Mouse (Mus musculus) left cerebral cortex, postnatal 36 days (tissue): ENCODE data around the gene Prr7. TPM values are rescaled to one million over a fixed set of nuclear protein-coding genes. Genes with fewer than 3 reads are reported as not detected.

Source experiments
- DNase-seq, 2 experiments: peaks; one replicate each; pipeline ENCODE4 v3.0.0; 2021 to 2022; ENCODE audit warnings: low spot score in 2 of 2, mixed read lengths in 1 of 2
- intact Hi-C: fragments of 180-260 bp; cut with DNase I; formaldehyde crosslinking; loops from one replicate; pipeline ENCODE4 v1.15.1; 2025
- total RNA-seq, 2 experiments: library from RNA; stranded (reverse); gene quantifications; 2 replicates each; pipeline ENCODE4 v1.2.3; 2021

The Prr7 gene
- total RNA-seq, 2 experiments from 2014 or later, result 81.8 to 82.1 TPM

DNA sequence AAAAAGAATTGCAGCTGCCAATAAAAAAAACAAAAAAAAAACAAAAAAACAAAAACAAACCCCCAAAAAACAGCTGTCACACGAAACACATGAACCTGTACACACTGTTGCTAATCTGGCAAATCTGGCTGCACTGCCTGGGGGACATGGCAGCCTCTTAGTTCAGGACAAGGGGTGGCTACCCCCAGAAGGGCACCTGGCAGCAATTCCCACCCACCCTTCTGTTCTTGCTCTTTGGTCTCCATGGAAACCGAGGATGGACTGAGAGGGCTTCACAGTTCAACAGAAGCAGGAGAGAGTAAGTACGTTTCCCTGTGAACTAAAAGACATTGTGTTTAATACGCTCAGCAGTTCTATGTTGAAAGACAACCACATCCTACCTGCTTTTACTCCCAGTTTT, 31.6 kb downstream of the Prr7 start:
- intact Hi-C loops, result no loop called here
- DNase-seq, result no peak

DNA sequence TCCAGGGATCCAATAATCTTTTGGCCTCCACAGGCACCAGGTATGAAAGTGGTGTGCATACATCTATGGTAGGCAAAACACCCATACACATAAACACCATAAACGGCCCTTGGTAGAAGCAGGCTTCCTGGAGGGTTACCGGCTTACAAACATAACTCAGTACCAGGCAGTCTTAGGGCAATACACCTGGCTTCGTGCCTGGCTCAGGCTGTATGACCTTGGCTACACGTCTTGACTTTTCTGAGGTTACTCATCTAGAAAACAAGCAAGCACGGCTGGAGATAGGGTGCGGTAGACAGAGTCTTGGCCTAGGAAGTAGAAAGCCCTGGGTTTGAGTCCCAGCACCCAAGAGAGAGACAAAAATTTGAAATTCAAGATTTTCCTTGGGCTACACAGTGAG, 32.6 kb downstream of the Prr7 start:
- DNase-seq, result no peak
- intact Hi-C loops, result no loop called here

DNA sequence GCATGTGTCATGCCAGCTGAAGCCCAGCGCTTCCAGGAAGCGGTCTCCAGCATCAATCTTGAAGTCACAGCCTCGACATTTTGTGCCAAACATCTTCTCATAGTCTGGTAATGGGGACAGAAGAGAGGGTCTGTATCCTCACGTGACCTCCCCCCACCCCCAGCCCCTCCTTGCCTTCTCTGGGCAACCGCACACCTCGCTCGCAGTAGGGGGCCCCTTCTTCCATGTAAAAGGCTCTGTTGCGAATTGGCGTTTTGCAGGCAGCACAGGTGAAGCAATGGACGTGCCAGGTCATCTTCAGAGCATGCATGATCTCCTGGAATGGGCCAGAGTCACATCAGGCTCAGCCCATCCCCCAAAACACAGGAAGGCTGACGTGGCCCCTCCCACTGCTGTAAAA, 34.8 kb downstream of the Prr7 start:
- intact Hi-C loops, result no loop called here
- no peak for DNase-seq

DNA sequence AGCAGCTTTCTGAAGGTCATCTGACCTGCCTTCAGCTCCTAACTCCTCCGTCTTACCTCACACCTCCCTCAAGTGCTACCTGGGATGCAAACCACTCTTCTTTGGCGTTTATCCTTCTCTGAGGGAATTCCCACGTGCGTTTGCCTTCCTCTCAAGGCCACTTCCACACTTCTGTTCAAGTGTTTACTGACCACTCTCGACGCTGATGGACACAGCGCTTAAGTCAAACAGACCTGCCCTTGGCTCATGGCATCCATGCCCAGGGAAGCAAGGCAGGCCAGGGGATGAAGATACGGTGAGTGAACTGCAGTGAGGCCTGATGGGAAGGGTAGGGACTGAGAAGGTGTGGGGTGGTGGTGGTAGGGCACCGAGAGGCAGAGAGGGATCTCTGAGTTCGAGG, 36.5 kb downstream of the Prr7 start:
- intact Hi-C loops, result no loop called here
- no peak for DNase-seq

DNA sequence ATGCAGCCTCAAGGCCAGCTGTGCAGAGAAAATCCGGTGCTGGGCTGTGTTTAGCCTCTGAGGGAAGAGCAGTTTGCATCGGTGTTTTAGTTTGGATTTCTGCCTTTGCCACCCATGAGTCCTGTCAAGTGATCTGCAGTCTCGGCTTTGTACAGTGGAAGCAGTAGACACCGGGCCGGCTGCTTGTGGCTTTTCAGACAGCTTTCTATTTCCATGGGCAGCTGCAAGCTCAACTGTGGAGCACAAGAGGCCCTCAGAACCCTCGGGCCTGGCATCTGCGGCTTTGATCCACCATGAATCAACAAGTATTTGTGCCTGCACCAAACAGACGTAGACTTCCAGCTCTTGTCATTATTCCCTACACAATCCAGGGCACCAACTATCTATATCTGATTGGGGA, 38.3 kb downstream of the Prr7 start:
- intact Hi-C loops, result no loop called here

DNA sequence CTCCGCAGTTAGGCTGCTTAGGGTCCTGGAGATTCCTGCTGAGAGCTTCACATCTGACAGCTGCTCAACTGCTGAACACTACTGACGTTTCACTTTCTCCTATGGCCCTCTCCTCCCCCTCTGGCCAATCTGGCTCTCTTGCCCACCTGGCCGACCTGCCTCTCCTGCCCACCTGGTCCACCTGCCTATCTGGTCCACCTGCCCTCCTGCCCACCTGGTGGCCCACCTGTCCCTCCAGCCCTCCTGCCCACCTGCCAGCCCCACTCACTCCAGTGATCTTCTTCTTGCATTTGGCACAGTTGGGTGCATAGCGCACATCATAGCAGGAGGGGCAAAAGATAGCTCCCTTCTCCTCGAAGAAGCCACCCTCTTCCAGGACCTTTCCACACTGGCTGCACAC, 40.3 kb downstream of the Prr7 start:
- intact Hi-C loops, result no loop called here
- no peak for DNase-seq

More for the DNA sequence above, 38.3 kb downstream of the Prr7 start:
- no peak for DNase-seq

DNA sequence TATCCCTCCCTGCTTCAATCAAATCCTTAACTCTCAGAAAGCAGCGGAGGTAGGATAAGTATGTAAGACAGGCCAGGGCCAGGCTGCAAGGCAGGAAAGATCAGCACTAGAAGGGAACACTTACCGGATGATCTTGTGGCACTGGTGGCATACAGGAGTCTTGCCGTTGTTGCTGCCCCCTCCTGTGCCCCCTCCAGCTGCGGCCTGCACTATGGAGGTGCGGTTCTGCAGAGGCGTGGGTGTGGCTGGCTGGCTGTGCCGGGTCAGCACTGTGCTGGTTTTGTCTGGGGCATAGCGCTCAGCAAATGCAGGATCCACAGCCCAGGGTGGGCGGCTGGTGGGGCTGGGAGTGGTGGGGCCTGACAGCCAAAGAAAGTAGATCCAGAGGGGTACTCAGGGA, 41.7 kb downstream of the Prr7 start:
- DNase-seq, result no peak
- intact Hi-C loops, result no loop called here

DNA sequence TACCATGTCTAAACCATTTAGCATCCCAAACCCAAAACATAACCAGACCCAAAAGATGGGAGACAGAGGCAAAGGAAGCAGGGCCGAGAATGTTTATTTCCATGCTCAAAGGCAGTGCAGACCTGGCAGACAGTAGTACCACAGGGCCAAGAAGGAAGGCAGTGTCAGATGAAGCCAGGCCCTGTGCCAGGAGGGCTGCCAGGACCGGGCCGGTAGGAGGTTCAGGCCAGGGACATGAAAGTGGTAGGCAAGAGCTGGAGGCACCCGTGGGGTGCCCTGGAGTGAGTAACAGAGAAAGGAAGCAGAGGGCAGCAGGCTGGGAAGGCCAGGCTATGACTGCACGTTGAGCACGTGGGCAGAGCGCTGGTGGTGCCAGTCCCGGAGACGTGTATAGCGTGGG, 42.6 kb downstream of the Prr7 start:
- intact Hi-C loops, result no loop called here
- DNase-seq, result no peak

DNA sequence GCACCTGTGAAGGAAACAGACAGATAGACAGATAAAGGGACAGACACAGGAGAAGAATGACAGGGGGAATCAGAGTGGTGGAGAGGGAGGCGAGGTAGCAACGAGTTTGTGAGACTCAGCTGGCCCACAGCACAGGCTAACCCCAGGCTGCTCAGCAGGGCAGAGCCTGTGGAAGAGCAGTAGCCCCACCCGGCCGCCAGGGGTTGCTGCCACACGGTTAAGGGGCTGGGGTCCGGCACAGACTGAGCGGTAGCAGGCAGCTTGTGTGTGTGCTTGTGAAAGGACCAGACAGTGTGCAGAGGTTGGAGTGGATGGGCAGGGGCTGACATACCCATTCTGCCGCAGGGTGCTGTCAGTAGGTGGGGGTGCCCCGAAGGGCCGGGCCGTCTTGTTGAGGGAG, 43.8 kb downstream of the Prr7 start:
- intact Hi-C loops, result no loop called here

DNA sequence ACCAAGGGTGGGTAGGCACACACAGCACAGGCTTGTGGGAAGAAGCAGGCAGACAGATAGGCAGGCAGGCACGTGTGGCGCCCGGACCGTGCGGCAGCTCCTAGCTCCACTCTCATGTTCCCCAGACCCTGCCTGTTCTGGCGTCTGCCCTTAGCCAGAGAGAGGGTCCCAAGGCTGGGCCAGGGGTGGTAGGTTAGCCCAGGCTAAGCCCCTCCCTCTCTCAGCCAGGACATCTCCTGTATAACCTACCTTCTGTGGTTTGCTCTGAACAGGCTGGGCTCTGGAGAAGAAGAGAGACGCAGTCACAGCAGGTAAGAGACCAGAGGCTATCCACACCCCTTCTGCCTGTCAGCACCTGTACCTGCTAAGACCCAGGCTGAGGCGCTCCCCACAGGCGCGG, 44.5 kb downstream of the Prr7 start:
- intact Hi-C loops, result no loop called here

More for the DNA sequence above, 43.8 kb downstream of the Prr7 start:
- no peak for DNase-seq

DNA sequence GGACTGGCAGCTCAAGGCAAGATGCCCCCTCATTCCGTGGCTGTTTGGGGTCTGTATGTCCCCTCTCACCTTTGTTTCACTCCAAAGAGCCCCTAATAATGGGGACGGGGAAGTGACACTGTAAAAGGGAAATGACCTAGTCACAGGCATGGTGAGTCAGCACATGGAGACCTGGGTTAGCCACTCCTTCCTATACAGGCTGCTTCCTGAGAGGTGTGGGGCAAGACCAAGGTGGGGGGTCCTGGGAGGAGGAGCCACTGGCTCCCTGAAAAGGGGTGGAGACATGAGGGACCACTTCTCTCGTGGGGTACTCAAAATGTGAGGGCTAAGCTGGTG, 46.2 kb downstream of the Prr7 start:
- intact Hi-C loops, result no loop called here

More for the DNA sequence above, 44.5 kb downstream of the Prr7 start:
- no peak for DNase-seq

DNA sequence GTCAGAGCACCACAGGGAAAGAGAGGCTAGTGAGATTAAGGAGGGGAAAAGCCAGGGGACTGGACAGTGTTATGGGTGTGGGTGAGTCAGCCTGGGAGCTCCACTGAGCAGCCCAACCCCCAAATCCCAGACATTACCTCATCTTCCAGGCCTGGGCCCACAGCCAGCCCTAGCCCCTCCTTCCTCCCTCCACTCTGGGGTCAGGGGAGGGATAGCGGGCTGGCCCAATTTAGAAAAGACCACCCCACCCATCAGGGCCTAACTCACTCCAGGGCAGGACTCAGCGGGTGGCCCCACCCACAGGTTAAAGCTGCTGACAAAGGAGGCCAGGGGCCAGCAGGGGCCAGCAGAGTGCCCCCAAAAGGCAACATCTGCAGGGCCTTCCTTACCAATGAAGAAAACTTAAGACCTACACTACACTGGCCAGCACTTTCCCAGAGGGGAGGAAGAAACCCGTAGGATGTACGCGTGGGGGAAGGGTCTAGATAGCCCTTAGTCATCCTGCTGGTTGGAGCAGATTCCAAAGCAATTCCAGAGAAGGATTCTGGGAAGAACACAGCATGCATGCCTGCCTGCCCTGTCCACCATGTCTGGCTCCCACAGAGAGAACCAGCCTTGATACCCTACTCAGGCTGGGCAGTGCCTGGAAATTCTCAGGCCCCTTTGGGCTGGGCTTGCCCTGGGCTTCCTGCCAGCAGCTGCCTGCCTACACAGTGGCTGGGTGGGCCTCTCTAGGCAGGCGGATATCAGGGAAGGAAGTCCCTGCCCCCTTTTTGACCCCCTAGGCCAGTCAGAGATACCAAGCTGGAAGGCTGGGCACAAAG, 46.8 kb downstream of the Prr7 start:
- no peak for DNase-seq
- intact Hi-C loops, result no loop called here

More for the DNA sequence above, 46.2 kb downstream of the Prr7 start:
- DNase-seq, result no peak

DNA sequence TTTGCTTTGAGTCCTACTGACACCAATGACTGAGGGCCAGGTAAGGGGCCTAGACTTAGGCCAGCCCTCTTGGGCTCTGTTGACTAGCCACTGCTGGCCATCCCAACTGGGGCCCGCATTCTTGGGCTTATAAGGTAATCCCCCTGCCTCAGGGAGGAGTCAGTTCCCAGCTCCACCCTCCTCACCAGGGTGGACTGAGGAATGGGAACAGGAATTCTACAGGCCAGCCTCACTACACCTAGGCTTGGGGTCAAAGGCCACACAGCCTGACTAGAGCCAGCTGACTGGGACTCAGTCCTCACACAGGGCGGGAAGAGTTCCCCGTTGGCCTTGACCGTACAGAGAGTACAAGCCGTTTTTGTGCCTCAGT, 47.4 kb downstream of the Prr7 start:
- no peak for DNase-seq
- intact Hi-C loops, result no loop called here

DNA sequence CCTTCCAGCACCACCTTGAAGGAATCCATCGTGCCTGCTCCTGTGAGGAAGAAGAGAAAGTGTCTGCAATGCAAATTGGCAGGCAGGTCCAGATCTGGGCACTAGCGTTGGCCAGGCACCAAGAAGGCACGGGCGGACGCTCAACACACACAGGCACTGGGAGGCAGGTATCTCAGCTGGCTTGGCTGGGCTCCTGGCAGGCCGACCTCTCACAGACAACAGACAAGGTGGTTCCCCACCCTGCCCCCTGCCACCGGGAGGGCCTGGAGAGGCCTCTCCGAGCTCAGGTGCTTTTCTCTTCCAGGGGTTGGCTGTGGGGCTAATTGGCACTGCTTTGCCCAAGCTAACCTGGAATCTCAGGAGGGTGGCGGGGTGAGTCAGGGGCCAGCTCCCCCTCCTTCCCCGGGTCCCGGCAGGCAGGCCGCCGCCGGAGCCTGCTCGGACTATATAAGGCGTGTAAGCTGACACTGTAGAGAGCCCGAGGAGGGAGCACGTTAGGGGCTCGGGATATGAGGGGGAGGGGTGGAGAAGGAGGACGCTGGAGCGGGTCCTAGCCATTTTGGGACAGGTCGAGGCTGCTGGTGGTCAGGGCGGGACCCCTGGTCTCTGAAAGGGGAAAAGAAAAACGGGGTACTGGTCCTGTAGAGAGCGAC, 48.4 kb downstream of the Prr7 start:
- peak in 1 of 2 experiments; percentile 43 for DNase-seq

DNA sequence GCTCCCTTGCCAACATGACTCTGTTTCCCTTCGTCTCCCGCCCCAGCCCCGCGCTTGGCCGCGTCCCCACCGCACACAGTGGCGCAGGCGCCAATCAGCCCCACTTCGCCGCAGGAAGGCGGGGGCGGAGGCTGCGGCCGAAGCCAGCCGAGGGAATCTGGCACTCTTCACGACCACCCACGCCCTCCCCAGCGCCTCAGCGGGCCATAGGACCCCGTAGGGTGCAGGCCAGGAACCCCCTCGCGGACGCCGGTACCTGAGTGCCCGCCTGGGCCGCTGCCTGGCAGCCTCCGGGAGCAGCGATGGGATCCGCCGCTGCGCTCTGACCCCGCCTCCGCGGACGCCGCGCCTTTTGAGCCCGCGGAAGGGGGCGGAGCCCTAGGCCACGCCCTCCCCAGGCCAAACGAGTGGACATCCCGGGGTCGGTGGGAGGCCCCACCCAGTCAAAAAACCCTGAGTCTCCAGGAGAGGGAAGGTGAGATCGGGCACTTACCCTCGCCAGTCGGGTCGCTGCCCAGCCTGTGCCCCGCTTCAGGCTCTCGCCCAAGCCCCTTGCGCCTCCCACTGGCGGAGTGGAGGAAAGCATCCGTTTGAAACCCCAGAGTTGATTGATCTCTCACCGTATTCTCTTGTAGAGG, 49.2 kb downstream of the Prr7 start, which contains the start of gene Pdlim7:
TSS of gene Pdlim7 (minus strand) at position 566 of the 638 bp plus-strand sequence.
- intact Hi-C loops, result loop anchor here (2.0 kb wide), 2 partner anchors 30 to 108 kb away; no protein-coding TSS in a partner anchor
- DNase-seq, result peak; percentile 89 to 90

More for the DNA sequence above, 48.4 kb downstream of the Prr7 start:
- intact Hi-C loops, result loop anchor here (2.0 kb wide), 2 partner anchors 30 to 108 kb away; no protein-coding TSS in a partner anchor

DNA sequence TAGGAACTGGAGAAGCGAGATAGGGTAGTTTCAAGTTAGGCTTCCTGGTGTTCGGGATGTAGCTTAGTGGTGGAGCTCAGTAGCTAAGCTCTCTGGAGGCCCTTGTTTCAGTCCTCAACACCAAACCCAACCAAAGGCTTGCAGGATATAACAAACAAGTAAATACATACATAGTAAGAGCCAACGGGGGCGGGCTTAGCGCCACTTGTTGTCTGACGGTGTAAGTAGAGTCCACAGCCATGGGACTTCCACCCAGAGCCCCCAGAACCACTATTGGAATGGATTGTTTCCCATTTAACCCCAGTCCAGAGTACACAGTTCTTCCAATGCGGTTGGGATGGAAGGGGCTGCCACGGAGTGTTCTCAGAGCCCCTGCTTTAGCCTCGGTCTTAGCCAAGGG, 49.8 kb downstream of the Prr7 start:
- intact Hi-C loops, result loop anchor here (2.0 kb wide), 2 partner anchors 31 to 109 kb away; no protein-coding TSS in a partner anchor
- DNase-seq, result no peak

DNA sequence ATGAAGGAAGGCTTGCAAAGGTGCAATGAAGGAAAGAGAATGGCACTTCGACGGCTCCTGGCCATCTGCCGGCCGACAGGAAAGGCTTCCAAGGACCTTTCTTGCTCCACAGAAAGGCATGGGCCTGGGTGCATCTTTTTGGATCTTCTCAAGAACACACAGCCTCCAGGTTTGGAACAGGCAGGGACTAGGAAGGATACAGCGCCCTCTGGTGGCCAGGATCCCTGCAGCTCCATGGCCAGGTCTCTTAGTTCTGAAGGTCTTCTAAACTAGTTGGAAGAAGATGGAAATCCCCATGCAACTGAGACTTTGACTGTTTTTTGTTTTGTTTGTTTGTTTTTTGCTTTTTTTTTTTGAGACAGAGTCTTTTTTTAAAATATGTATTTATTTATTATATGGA, 52.9 kb downstream of the Prr7 start:
- intact Hi-C loops, result loop anchor here (2.0 kb wide), 1 partner anchor 44 kb away; no protein-coding TSS in a partner anchor
- peak; percentile 85 to 88 for DNase-seq

DNA sequence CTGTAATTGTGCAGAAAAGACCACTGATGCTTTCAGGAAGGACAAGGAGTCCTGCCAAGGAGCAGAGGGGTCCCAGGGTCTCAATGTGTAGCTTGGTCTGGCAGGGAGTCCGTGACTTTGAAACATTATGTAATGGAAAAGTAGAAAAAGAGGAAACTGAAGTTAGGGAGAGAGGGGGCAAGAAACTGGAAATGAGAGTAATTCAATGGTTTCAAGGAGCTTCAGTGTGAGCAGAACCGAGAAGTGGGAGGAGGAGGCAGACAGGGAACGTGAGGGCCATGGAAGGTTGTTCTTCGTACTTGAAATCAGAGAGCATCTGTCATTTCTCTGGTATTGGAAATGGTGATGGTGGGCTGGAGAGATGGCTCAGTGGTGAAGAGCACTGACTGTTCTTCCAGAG, 55.5 kb downstream of the Prr7 start:
- DNase-seq, result no peak
- intact Hi-C loops, result no loop called here

DNA sequence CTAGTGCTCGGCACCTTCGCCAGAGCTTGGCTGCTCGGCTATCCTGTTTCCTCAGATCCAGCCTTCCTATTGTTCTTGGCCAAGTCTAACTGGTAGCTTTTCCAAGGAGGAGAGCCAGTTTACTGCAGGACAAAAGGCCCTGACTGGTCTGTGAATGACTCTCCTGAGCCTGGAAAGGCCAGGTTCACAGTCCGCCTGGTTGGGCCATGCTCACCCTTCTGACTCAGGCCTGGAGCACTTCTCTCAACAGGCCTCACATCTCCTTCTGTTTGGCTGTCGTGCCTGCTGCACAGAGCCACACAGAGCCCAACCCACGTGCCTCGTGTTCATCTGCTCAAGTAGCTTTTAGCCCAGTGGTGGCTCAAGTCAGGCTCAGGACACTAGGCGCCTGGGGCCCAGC, 58.7 kb downstream of the Prr7 start:
- DNase-seq, result no peak
- intact Hi-C loops, result no loop called here
